Mouse (Mus musculus): ENCODE measurements around the gene Hoxc9.

The Hoxc9 gene

GRCm38 (mm10) chr15:103018636-103019035 lies 42.4 kb downstream of the Hoxc9 start, which contains the start of gene Hoxc4:
Gene Hoxc4 (plus strand): TSS chr15:103018934.
- DNase-seq (ENCODE audit: low read depth, low spot score): no peak

- DNase-seq (ENCODE audit: low read depth, low spot score): no peak
Observed at GRCm38 (mm10) chr15:103020899-103021418, 44.7 kb downstream of the Hoxc9 start.

- DNase-seq (ENCODE audit: low read depth, low spot score): no peak
Observed at GRCm38 (mm10) chr15:103021544-103021943, 45.3 kb downstream of the Hoxc9 start.

GRCm38 (mm10) chr15:103024131-103024530 lies 47.9 kb downstream of the Hoxc9 start:
- no peak for DNase-seq (ENCODE audit: low read depth, low spot score)

- DNase-seq (ENCODE audit: low read depth, low spot score): peak; percentile 68
Observed at GRCm38 (mm10) chr15:103027266-103028235, 51.3 kb downstream of the Hoxc9 start.

GRCm38 (mm10) chr15:103028916-103029512 lies 52.8 kb downstream of the Hoxc9 start:
- no peak for DNase-seq (ENCODE audit: low read depth, low spot score)

- no peak for DNase-seq (ENCODE audit: low read depth, low spot score)
Observed at GRCm38 (mm10) chr15:103030142-103030541, 53.9 kb downstream of the Hoxc9 start.

GRCm38 (mm10) chr15:103032167-103032566 lies 55.9 kb downstream of the Hoxc9 start:
- no peak for DNase-seq (ENCODE audit: low read depth, low spot score)

GRCm38 (mm10) chr15:103032646-103033575 lies 56.7 kb downstream of the Hoxc9 start:
- DNase-seq (ENCODE audit: low read depth, low spot score): no peak

GRCm38 (mm10) chr15:103034043-103034806 lies 58.0 kb downstream of the Hoxc9 start:
- no peak for DNase-seq (ENCODE audit: low read depth, low spot score)

All from ZHBTc4 (cell line).